Mouse (Mus musculus) brain, embryonic 14.5 days (tissue): ENCODE results near the gene Ptpn11.

Experiments
- CTCF ChIP-seq: fragments of 200-500 bp; IDR thresholded peaks from 2 replicates; pipeline ENCODE4 v1.5.1; 2012; ENCODE audit warnings: inconsistent platforms, mild to moderate bottlenecking, moderate library complexity, borderline replicate concordance; ENCODE audit not compliant: insufficient read depth, insufficient read length; ENCODE audit errors: extremely low read depth
- POLR2A ChIP-seq: fragments of 200-500 bp; IDR thresholded peaks from 2 replicates; pipeline ENCODE4 v1.6.1; 2012; ENCODE audit warnings: mild to moderate bottlenecking, inconsistent platforms, borderline replicate concordance; ENCODE audit not compliant: poor library complexity, insufficient read depth, insufficient read length, severe bottlenecking; ENCODE audit errors: extremely low read depth

DNA sequence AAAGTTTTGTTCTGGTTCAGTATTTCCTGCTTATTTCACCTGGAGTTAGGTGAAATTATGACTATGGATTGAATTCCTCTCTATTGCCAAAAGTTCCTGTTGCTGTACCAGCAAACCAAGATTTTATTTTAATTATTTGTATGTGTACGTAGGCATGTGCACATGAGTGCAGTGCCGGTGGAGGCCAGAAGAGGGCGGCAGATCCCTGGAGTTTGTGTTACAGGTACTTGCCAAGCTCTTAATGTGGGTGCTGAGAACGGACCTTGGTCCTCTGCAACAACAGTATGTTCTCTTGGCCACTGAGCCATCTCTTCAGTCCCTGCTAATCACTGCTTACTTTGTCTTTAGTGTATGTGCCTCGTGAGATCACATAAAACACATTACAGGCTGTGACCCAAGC, 109.4 kb downstream of the Ptpn11 start:
- 0 out of 2 replicates have a peak, but pooled peaks have one; percentile 13 for TF ChIP-seq CTCF
- no peak for TF ChIP-seq POLR2A
